Mouse (Mus musculus) embryonic facial prominence, embryonic 14.5 days (tissue): ENCODE data around the gene Lsamp. TPM values are rescaled to one million over a fixed set of nuclear protein-coding genes. Genes with fewer than 3 reads are reported as not detected.

ENCODE experiments used
- ATAC-seq: fragments of 200-750 bp; cut with Nextera tagmentation; 2 replicates; pipeline ENCODE4 v1.8.0; 2017; ENCODE audit warnings: low read depth, moderate number of reproducible peaks, moderate TSS enrichment
- DNase-seq: peaks from one replicate; pipeline ENCODE4 v3.0.0-alpha.2; 2015; ENCODE audit warnings: low spot score
- H3K27ac ChIP-seq: fragments of 300-500 bp; sonication (generic); replicated peaks from 2 replicates; pipeline ENCODE4 v1.5.1; 2014; ENCODE audit warnings: low read depth, mild to moderate bottlenecking, low read length, moderate library complexity
- H3K27me3 ChIP-seq: fragments of 300-500 bp; sonication (generic); replicated peaks from 2 replicates; pipeline ENCODE4 v1.6.1; 2014; ENCODE audit warnings: low read length; ENCODE audit not compliant: control insufficient read depth, insufficient read depth
- H3K36me3 ChIP-seq: fragments of 300-500 bp; sonication (generic); 2 replicates; pipeline ENCODE4 v1.6.1; 2014; ENCODE audit warnings: low read length, mixed read lengths; ENCODE audit not compliant: control insufficient read depth, insufficient read depth
- H3K4me1 ChIP-seq: fragments of 300-500 bp; sonication (generic); 2 replicates; pipeline ENCODE4 v1.6.1; 2014; ENCODE audit warnings: antibody characterized with exemption, low read length; ENCODE audit not compliant: control insufficient read depth, insufficient read depth
- H3K4me2 ChIP-seq: fragments of 300-500 bp; sonication (generic); 2 replicates; pipeline ENCODE4 v1.6.1; 2014; ENCODE audit warnings: low read depth, mild to moderate bottlenecking, low read length, moderate library complexity, mixed read lengths
- H3K4me3 ChIP-seq: fragments of 300-500 bp; sonication (generic); 2 replicates; pipeline ENCODE4 v1.5.1; 2014; ENCODE audit warnings: low read depth, mild to moderate bottlenecking, low read length
- H3K9ac ChIP-seq: fragments of 300-500 bp; sonication (generic); 2 replicates; pipeline ENCODE4 v1.6.1; 2014; ENCODE audit warnings: low read depth, mild to moderate bottlenecking, low read length, moderate library complexity, mixed read lengths
- H3K9me3 ChIP-seq: fragments of 300-500 bp; sonication (generic); 2 replicates; pipeline ENCODE4 v1.6.1; 2016; ENCODE audit warnings: low read length; ENCODE audit not compliant: control insufficient read depth
- WGBS: fragments of 180-500 bp; shearing (Covaris S2); extraction: QIAGEN DNeasy Blood & Tissue Kit; methylation state at CpG from one replicate; pipeline ENCODE4 v1.1.7; 2014; 5-methylcytosine and 5-hydroxymethylcytosine counted together
- polyA plus RNA-seq: library from polyadenylated mRNA; unstranded; fragments of >200 nt; fragmentation: Nextera tagmentation; extraction: Ambion mirVana; gene quantifications from 2 replicates; pipeline ENCODE4 v1.2.1, GENCODE M21; 2014

Lsamp gene
- polyA plus RNA-seq, 1 experiment from 2014 or later = 8.9 TPM

DNA sequence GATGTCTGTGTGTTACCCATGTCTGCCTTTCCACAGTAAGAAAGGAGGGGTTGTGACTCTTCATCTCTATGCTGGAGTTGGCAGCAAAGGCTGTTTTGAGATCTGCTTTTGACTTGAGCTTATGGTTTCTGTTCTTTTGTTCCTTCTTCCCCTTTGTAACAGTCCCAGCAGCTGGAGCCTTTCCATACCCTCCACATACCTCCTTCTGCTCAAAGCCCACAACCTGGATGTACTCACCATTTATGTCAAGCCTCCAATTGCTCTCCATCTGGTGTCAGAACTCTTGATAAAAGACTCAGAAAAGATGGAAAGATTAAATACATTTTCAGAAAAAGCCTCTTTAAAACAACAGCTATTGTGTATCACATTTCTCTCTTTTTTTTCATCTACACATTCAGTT lies 847.4 kb downstream of the Lsamp start:
- Histone ChIP-seq H3K4me1 (no peaks in the 10 kb centered on the region), H3K9me3 (no peaks in the 10 kb centered on the region), H3K27me3 (no peaks in the 10 kb centered on the region), H3K4me2 (no peak overlapping the region), H3K27ac (no peak overlapping the region), H3K36me3 (no peaks in the 10 kb centered on the region), H3K9ac (no peak overlapping the region), H3K4me3 (no peak overlapping the region)
- ATAC-seq = no peak
- no peak for DNase-seq

DNA sequence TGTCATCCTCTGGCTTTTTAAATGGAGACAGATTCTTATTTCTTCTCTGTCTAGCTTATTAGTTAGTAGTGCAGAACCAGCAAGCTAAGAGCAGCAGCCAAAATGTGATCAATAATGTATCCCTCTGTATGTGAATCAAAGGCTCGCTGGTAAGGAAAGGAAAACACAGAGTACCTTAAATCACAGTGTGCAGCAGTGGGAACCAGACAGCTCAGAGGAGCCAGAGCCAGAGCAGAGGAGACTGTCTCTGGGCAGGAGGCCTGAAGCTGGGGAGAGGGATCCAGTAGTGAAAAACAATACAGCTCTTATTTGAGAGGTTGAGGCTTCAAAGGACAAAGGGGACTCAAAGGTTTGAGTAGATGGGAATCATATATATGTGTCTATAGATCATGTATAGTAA lies 857.6 kb downstream of the Lsamp start:
- Histone ChIP-seq H3K27ac (no peak overlapping the region), H3K9ac (no peak overlapping the region), H3K9me3 (no peaks in the 10 kb centered on the region), H3K4me3 (no peak overlapping the region), H3K4me1 (no peaks in the 10 kb centered on the region), H3K36me3 (no peaks in the 10 kb centered on the region), H3K4me2 (no peak overlapping the region), H3K27me3 (no peaks in the 10 kb centered on the region)
- DNase-seq (no peak), ATAC-seq (no peak)
- 64% methylated on average over 1 of the region's 1 CpGs for WGBS

DNA sequence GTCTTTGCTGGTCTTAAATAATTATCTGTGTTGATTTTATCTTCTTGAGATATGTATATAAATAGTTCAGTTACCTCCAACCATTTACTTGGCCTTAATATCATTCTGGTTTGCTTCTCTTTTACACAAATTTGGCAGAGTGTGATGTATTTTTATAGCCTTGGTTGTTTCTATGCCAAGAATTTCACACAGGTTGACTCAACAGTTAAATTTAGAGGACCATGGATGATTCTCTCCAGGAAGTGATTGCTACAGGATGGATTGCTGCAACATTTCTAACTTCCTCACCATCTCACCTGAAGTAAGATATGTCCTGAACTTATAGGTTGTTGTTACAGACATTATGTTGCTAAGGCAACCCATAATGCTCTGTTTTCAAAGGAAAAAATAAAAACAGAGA lies 882.6 kb downstream of the Lsamp start:
- H3K9me3 ChIP-seq = no peaks in the 10 kb centered on the region
- no peak overlapping the region for H3K4me2 ChIP-seq
- DNase-seq (no peak), ATAC-seq (no peak)
- H3K27ac ChIP-seq = no peak overlapping the region
- H3K9ac ChIP-seq = no peak overlapping the region
- no peaks in the 10 kb centered on the region for H3K36me3 ChIP-seq
- no peaks in the 10 kb centered on the region for H3K4me1 ChIP-seq
- no peaks in the 10 kb centered on the region for H3K27me3 ChIP-seq
- H3K4me3 ChIP-seq = no peak overlapping the region

- 0 out of 2 replicates have a peak, but pooled peaks cover 3% of the 10 kb centered on the region for H3K9me3 ChIP-seq
- H3K27me3 ChIP-seq = no peaks in the 10 kb centered on the region
- WGBS = 67% methylated on average over 4 of the region's 4 CpGs
- no peak overlapping the region for H3K4me3 ChIP-seq
- DNase-seq (peak; percentile 24), ATAC-seq (no peak)
- H3K4me2 ChIP-seq = no peak overlapping the region
- H3K36me3 ChIP-seq = no peaks in the 10 kb centered on the region
- no peak overlapping the region for H3K27ac ChIP-seq
- H3K4me1 ChIP-seq = no peaks in the 10 kb centered on the region
- H3K9ac ChIP-seq = no peak overlapping the region
Observed at GRCm38 (mm10) chr16:40878301-40878700, 894.1 kb downstream of the Lsamp start.

DNA sequence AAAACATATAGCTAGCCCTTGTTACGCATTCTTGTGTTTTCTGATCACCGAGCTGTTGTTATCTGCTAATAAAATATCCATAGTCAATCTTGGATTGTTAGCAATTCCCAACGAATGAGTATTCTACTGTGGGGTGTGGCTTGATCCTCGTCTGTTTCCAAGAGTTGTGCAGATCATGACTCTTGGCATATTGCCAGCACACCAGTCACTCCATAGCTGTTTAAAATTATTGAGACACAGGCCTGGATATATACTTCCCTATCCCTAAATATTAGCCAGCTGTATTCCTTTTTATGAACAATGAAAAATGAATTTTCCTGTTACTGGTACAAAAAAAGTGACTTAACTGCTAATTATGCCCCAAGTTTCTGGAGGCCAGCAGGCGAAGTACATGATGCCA lies 897.8 kb downstream of the Lsamp start:
- Histone ChIP-seq H3K4me1 (no peaks in the 10 kb centered on the region), H3K36me3 (no peaks in the 10 kb centered on the region), H3K4me2 (no peak overlapping the region), H3K9ac (no peak overlapping the region), H3K27me3 (no peaks in the 10 kb centered on the region), H3K9me3 (no peaks in the 10 kb centered on the region), H3K27ac (no peak overlapping the region), H3K4me3 (no peak overlapping the region)
- WGBS = 60% methylated on average over 5 of the region's 5 CpGs
- ATAC-seq = no peak
- peak; percentile 14 for DNase-seq

GRCm38 (mm10) chr16:40891338-40891737 lies 907.2 kb downstream of the Lsamp start:
- WGBS = 15% methylated on average over 7 of the region's 7 CpGs
- Histone ChIP-seq H3K4me2 (no peak overlapping the region), H3K36me3 (no peaks in the 10 kb centered on the region), H3K9ac (no peak overlapping the region), H3K27ac (no peak overlapping the region), H3K9me3 (no peaks in the 10 kb centered on the region), H3K27me3 (no peaks in the 10 kb centered on the region), H3K4me3 (no peak overlapping the region), H3K4me1 (0 out of 2 replicates have a peak, but pooled peaks cover 4% of the 10 kb centered on the region)
- ATAC-seq (peak; percentile 62; the same call in 1 of the 2 replicates), DNase-seq (peak; percentile 53)

DNA sequence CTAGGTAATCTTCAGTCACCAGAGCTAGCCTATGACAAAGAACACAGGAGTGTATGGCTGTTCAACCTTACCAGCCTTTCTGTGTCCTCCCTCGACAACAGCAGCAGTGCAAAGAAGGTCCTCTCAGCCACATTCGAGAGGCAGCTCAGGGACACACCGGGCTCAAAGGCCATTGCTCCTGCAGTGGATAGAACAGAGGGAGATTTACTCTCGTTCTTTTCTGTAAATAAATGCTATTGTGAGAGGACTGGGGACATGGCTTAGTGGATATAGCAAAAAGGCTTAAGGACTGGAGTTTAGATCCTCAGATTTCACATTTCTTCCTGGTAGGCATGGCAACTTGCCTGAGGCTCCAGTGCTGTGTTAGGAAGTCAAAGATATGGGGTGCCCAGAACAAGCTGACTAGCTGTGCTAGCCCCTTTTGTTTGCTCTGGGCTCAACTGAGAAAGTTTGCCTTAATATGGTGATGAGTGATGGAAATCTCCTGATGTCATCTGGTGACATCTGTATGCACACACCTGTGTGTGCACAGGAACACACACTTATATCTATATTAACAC lies 913.7 kb downstream of the Lsamp start:
- ATAC-seq (peak; percentile 71), DNase-seq (peak; percentile 41)
- no peaks in the 10 kb centered on the region for H3K36me3 ChIP-seq
- no peak overlapping the region for H3K4me2 ChIP-seq
- no peak overlapping the region for H3K9ac ChIP-seq
- no peak overlapping the region for H3K4me3 ChIP-seq
- 40% methylated on average over 4 of the region's 4 CpGs for WGBS
- no peak overlapping the region for H3K27ac ChIP-seq
- H3K9me3 ChIP-seq = no peaks in the 10 kb centered on the region
- H3K4me1 ChIP-seq = no peaks in the 10 kb centered on the region
- H3K27me3 ChIP-seq = no peaks in the 10 kb centered on the region

GRCm38 (mm10) chr16:40907892-40908291 lies 923.7 kb downstream of the Lsamp start:
- no peaks in the 10 kb centered on the region for H3K9me3 ChIP-seq
- WGBS = 58% methylated on average over 1 of the region's 1 CpGs
- H3K9ac ChIP-seq = no peak overlapping the region
- no peak overlapping the region for H3K27ac ChIP-seq
- no peaks in the 10 kb centered on the region for H3K36me3 ChIP-seq
- H3K4me1 ChIP-seq = no peaks in the 10 kb centered on the region
- H3K4me3 ChIP-seq = no peak overlapping the region
- no peaks in the 10 kb centered on the region for H3K27me3 ChIP-seq
- DNase-seq = no peak
- no peak for ATAC-seq
- no peak overlapping the region for H3K4me2 ChIP-seq

- no peak overlapping the region for H3K4me2 ChIP-seq
- H3K27ac ChIP-seq = no peak overlapping the region
- no peaks in the 10 kb centered on the region for H3K9me3 ChIP-seq
- no peaks in the 10 kb centered on the region for H3K36me3 ChIP-seq
- H3K27me3 ChIP-seq = no peaks in the 10 kb centered on the region
- DNase-seq = no peak
- H3K4me1 ChIP-seq = no peaks in the 10 kb centered on the region
- H3K4me3 ChIP-seq = no peak overlapping the region
- ATAC-seq = no peak
- H3K9ac ChIP-seq = no peak overlapping the region
- 88% methylated on average over 2 of the region's 2 CpGs for WGBS
Observed at GRCm38 (mm10) chr16:40914141-40914540, 930.0 kb downstream of the Lsamp start.
